Mouse (Mus musculus) liver, adult 2 months (tissue): ENCODE measurements around the gene Btbd3. TPM values are rescaled to one million over a fixed set of nuclear protein-coding genes. Genes with fewer than 3 reads are reported as not detected.
A peak's percentile ranks its signal among the peaks of the same experiment; 100 is the strongest.

Experiments
- DNase-seq: peaks from one replicate; pipeline ENCODE4 v3.0.0-alpha.2; 2011; ENCODE audit warnings: low read depth, low spot score; ENCODE audit errors: extremely low read depth
- H3K27ac ChIP-seq: fragments of 200-500 bp; replicated peaks from 2 replicates; pipeline ENCODE4 v1.5.1; 2012; ENCODE audit warnings: low read depth, mild to moderate bottlenecking, control low read depth, inconsistent platforms, low read length; ENCODE audit not compliant: insufficient read depth
- H3K27me3 ChIP-seq: fragments of 200-500 bp; 2 replicates; pipeline ENCODE4 v1.6.1; 2012; ENCODE audit warnings: mild to moderate bottlenecking, moderate library complexity, low read length, inconsistent platforms; ENCODE audit not compliant: control insufficient read depth, insufficient read depth
- H3K36me3 ChIP-seq: fragments of 200-500 bp; 2 replicates; pipeline ENCODE4 v1.6.1; 2012; ENCODE audit warnings: low read length, inconsistent platforms; ENCODE audit not compliant: control insufficient read depth, insufficient read depth
- H3K4me1 ChIP-seq: fragments of 200-500 bp; 2 replicates; pipeline ENCODE4 v1.6.1; 2011; ENCODE audit warnings: low read length; ENCODE audit not compliant: control insufficient read depth, insufficient read depth
- H3K4me3 ChIP-seq: fragments of 200-500 bp; 2 replicates; pipeline ENCODE4 v1.5.1; 2011; ENCODE audit warnings: low read depth, mild to moderate bottlenecking, control low read depth, low read length, moderate library complexity; ENCODE audit not compliant: insufficient read depth
- H3K79me2 ChIP-seq: fragments of 200-500 bp; 2 replicates; pipeline ENCODE4 v1.6.1; 2012; ENCODE audit warnings: inconsistent platforms, mild to moderate bottlenecking, low read length, moderate library complexity; ENCODE audit not compliant: control insufficient read depth, insufficient read depth
- H3K9ac ChIP-seq: fragments of 200-500 bp; 2 replicates; pipeline ENCODE4 v1.6.1; 2012; ENCODE audit warnings: low read depth, mild to moderate bottlenecking, control low read depth, inconsistent platforms, low read length
- CTCF ChIP-seq: fragments of 200-500 bp; IDR thresholded peaks from 2 replicates; pipeline ENCODE4 v1.5.1; 2011; ENCODE audit warnings: low read depth, low read length, control low read depth
- POLR2A ChIP-seq: fragments of 200-500 bp; IDR thresholded peaks from 2 replicates; pipeline ENCODE4 v1.6.1; 2011; ENCODE audit warnings: low read length, control low read depth; ENCODE audit not compliant: insufficient read depth; ENCODE audit errors: extremely low read depth
- WGBS: fragments of 180-500 bp; shearing (Covaris S2); methylation state at CpG from one replicate; pipeline ENCODE4 v1.1.7; 2018; 5-methylcytosine and 5-hydroxymethylcytosine counted together
- polyA plus RNA-seq: library from polyadenylated mRNA; depleted of rRNA; stranded (reverse); fragments of >200 nt; gene quantifications from 2 replicates; pipeline ENCODE4 v1.2.3, GENCODE M21; 2012
- total RNA-seq: library from RNA; depleted of rRNA; stranded (reverse); fragments of >200 nt; gene quantifications from 2 replicates; pipeline ENCODE4 v1.2.3, GENCODE M21; 2014

The Btbd3 gene
- total and polyA plus RNA-seq, 2 experiments, result 1.4 to 2.7 TPM

GRCm38 (mm10) chr2:138262885-138263284 is 6.5 kb downstream of the Btbd3 start:
- peaks cover 10% of the 10 kb centered on the region for H3K4me1 ChIP-seq
- peak; percentile 45 for DNase-seq
- peaks cover 30% of the 10 kb centered on the region for H3K79me2 ChIP-seq
- H3K4me3 ChIP-seq, result peak overlapping the region; percentile 1; the same call in 1 of the 2 replicates
- no peak overlapping the region for H3K27ac ChIP-seq
- WGBS, result 26% methylated on average over 11 of the region's 11 CpGs
- H3K9ac ChIP-seq, result no peak overlapping the region
- H3K27me3 ChIP-seq, result no peaks in the 10 kb centered on the region
- TF ChIP-seq POLR2A, result no peak
- no peak for TF ChIP-seq CTCF
- no peaks in the 10 kb centered on the region for H3K36me3 ChIP-seq

GRCm38 (mm10) chr2:138265356-138266005 is 9.1 kb downstream of the Btbd3 start:
- peak; percentile 29 for DNase-seq
- Histone ChIP-seq H3K4me1 (peaks cover 12% of the 10 kb centered on the region), H3K27ac (no peak overlapping the region), H3K36me3 (no peaks in the 10 kb centered on the region), H3K79me2 (peaks cover 35% of the 10 kb centered on the region), H3K27me3 (no peaks in the 10 kb centered on the region), H3K9ac (no peak overlapping the region), H3K4me3 (no peak overlapping the region)
- WGBS, result 48% methylated on average over 13 of the region's 13 CpGs
- TF ChIP-seq CTCF (no peak), POLR2A (no peak)

GRCm38 (mm10) chr2:138266679-138267078 is 10.3 kb downstream of the Btbd3 start:
- no peaks in the 10 kb centered on the region for H3K36me3 ChIP-seq

GRCm38 (mm10) chr2:138267852-138268513 is 11.6 kb downstream of the Btbd3 start:
- H3K4me3 ChIP-seq, result no peak overlapping the region
- peak; percentile 59 for DNase-seq
- H3K9ac ChIP-seq, result no peak overlapping the region
- WGBS, result 30% methylated on average over 4 of the region's 4 CpGs
- H3K4me1 ChIP-seq, result peaks cover 11% of the 10 kb centered on the region
- no peak overlapping the region for H3K27ac ChIP-seq
- no peaks in the 10 kb centered on the region for H3K27me3 ChIP-seq
- no peaks in the 10 kb centered on the region for H3K36me3 ChIP-seq
- TF ChIP-seq POLR2A, result no peak
- TF ChIP-seq CTCF, result no peak
- peaks cover 28% of the 10 kb centered on the region for H3K79me2 ChIP-seq

More at GRCm38 (mm10) chr2:138266679-138267078, 10.3 kb downstream of the Btbd3 start:
- H3K4me1 ChIP-seq, result peaks cover 12% of the 10 kb centered on the region
- no peak overlapping the region for H3K4me3 ChIP-seq
- H3K27ac ChIP-seq, result no peak overlapping the region
- no peak for DNase-seq
- WGBS, result 84% methylated on average over 5 of the region's 5 CpGs
- TF ChIP-seq CTCF, result no peak
- no peak for TF ChIP-seq POLR2A
- no peaks in the 10 kb centered on the region for H3K27me3 ChIP-seq
- peaks cover 28% of the 10 kb centered on the region for H3K79me2 ChIP-seq
- no peak overlapping the region for H3K9ac ChIP-seq

- Histone ChIP-seq H3K27ac (no peak overlapping the region), H3K9ac (no peak overlapping the region), H3K4me1 (peaks cover 12% of the 10 kb centered on the region), H3K36me3 (no peaks in the 10 kb centered on the region), H3K27me3 (no peaks in the 10 kb centered on the region), H3K79me2 (peaks cover 30% of the 10 kb centered on the region), H3K4me3 (no peak overlapping the region)
- TF ChIP-seq CTCF, result no peak
- no peak for TF ChIP-seq POLR2A
- no peak for DNase-seq
Measured at GRCm38 (mm10) chr2:138269330-138269729, 13.0 kb downstream of the Btbd3 start.
